In genomic region chr3:52343270-52344070, GRCm38 (mm10) we compare ENCODE assay signal across 9 mouse cellular contexts.
DNase-seq lines count a peak whose midpoint lies in the region; ATAC-seq lines count a peak whose summit lies in the region.
"Had no signal": no experiment of that assay in that cellular context is flagged by ENCODE, and none has a peak within 500 bp of the region (broad histone marks: within the 10 kb centered on the region; RNA-seq: fewer than 3 reads in every experiment).

No protein-coding gene starts in this region.

- H3K36me3 ChIP-seq in forebrain, embryonic 11.5 days (ENCODE audit: control insufficient read depth, insufficient read depth, low read length): no peaks in the 10 kb centered on the region
- H3K36me3 ChIP-seq: hindbrain, embryonic 12.5 days had no signal

- no peak overlapping the region for H3K4me2 ChIP-seq in forebrain, embryonic 11.5 days (ENCODE audit: low read depth, low read length, severe bottlenecking)
- H3K4me2 ChIP-seq: hindbrain, embryonic 12.5 days had no signal

- H3K9me3 ChIP-seq in forebrain, embryonic 11.5 days (ENCODE audit: control insufficient read depth, low read length): no peaks in the 10 kb centered on the region
- H3K9me3 ChIP-seq: hindbrain, embryonic 12.5 days had no signal

- no peaks in the 10 kb centered on the region for H3K27me3 ChIP-seq in forebrain, embryonic 11.5 days (ENCODE audit: control insufficient read depth, insufficient read depth, low read length)
- H3K27me3 ChIP-seq: hindbrain, embryonic 12.5 days had no signal

- no peak overlapping the region for H3K27ac ChIP-seq in forebrain, embryonic 11.5 days (ENCODE audit: low read depth, low read length)
- H3K27ac ChIP-seq: hindbrain, embryonic 12.5 days had no signal

- peak; percentile 45 for ATAC-seq in monocyte, adult 5-6 weeks (replicated peaks; ENCODE audit: insufficient number of reproducible peaks, low FRiP score, low TSS enrichment, poor library complexity, severe bottlenecking)
- ATAC-seq in forebrain, embryonic 11.5 days (replicated peaks; ENCODE audit: low FRiP score): no peak

- H3K4me1 ChIP-seq in forebrain, embryonic 11.5 days (replicated peaks; ENCODE audit: control insufficient read depth, insufficient read depth, low read length): no peaks in the 10 kb centered on the region

- no peak overlapping the region for H3K4me3 ChIP-seq in forebrain, embryonic 11.5 days (ENCODE audit: low read depth, low read length)
- H3K4me3 ChIP-seq: hindbrain, embryonic 12.5 days had no signal

- WGBS in forebrain, embryonic 11.5 days: 85% methylated on average over 6 of the region's 6 CpGs

- intact Hi-C loops in left cerebral cortex, postnatal 25 days (cut with DNase I): loop anchor here (5.0 kb wide), 1 partner anchor 71 kb away; no protein-coding TSS in a partner anchor

- no peak overlapping the region for H3K9ac ChIP-seq in forebrain, embryonic 11.5 days (ENCODE audit: low read length)
- H3K9ac ChIP-seq: hindbrain, embryonic 12.5 days had no signal

- peak; percentile 23 for DNase-seq in cerebellum, postnatal 10 days
- DNase-seq in cerebellum, postnatal 4 days (ENCODE audit: low spot score in 2 of 2): no peak
- peak; percentile 64 to 70 for DNase-seq in B cell, adult 2 months
- peak; percentile 93 for DNase-seq in gonadal fat pad, adult 2 months (ENCODE audit: low read depth)
- DNase-seq in left cerebral cortex, postnatal 25 days (ENCODE audit: low spot score in 2 of 2): no peak
- DNase-seq in forebrain, embryonic 11.5 days (ENCODE audit: low spot score): no peak
- no peak for DNase-seq in adrenal gland, postnatal 25 days

Comparison
In these comparisons a context has a peak if more than half of its experiments do, and no peak if none do; other contexts are left out.
1. DNase-seq: peak in cerebellum, postnatal 10 days (2 of 2), B cell, adult 2 months (2 of 2) and gonadal fat pad, adult 2 months (single experiment); none in cerebellum, postnatal 4 days (0 of 2), left cerebral cortex, postnatal 25 days (0 of 2), forebrain, embryonic 11.5 days (single experiment) and adrenal gland, postnatal 25 days (single experiment).